Mouse (Mus musculus) intestine, embryonic 15.5 days (tissue): ENCODE measurements at regions not wholly inside any gene's neighbourhood (a gene's known extent, or its start where the extent isn't known, plus 50 kb on each side); places are given as distances from the start of the nearest gene placed in this dataset.

Experiments used
- ATAC-seq: fragments of 200-750 bp; cut with Nextera tagmentation; 2 replicates; pipeline ENCODE4 v1.8.0; 2017; ENCODE audit warnings: moderate TSS enrichment, moderate library complexity
- H3K27ac ChIP-seq: fragments of 300-500 bp; sonication (generic); 2 replicates; pipeline ENCODE4 v1.5.1; 2015; ENCODE audit warnings: mild to moderate bottlenecking, inconsistent platforms
- H3K27me3 ChIP-seq: fragments of 300-500 bp; sonication (generic); replicated peaks from 2 replicates; pipeline ENCODE4 v1.6.1; 2015; ENCODE audit warnings: inconsistent platforms
- H3K36me3 ChIP-seq: fragments of 300-500 bp; sonication (generic); 2 replicates; pipeline ENCODE4 v1.6.1; 2015; ENCODE audit warnings: inconsistent platforms
- H3K4me1 ChIP-seq: fragments of 300-500 bp; sonication (generic); replicated peaks from 2 replicates; pipeline ENCODE4 v1.6.1; 2015; ENCODE audit warnings: inconsistent platforms
- H3K4me2 ChIP-seq: fragments of 300-500 bp; sonication (generic); replicated peaks from 2 replicates; pipeline ENCODE4 v1.6.1; 2015; ENCODE audit warnings: mild to moderate bottlenecking, inconsistent platforms
- H3K4me3 ChIP-seq: fragments of 300-500 bp; sonication (generic); replicated peaks from 2 replicates; pipeline ENCODE4 v1.5.1; 2015; ENCODE audit warnings: inconsistent platforms
- H3K9ac ChIP-seq: fragments of 300-500 bp; sonication (generic); 2 replicates; pipeline ENCODE4 v1.6.1; 2015; ENCODE audit warnings: inconsistent platforms
- H3K9me3 ChIP-seq: fragments of 300-500 bp; sonication (generic); 2 replicates; pipeline ENCODE4 v1.6.1; 2016; ENCODE audit warnings: inconsistent platforms
- WGBS: fragments of 180-500 bp; shearing (Covaris S2); methylation state at CpG from one replicate; pipeline ENCODE4 v1.1.7; 2015; 5-methylcytosine and 5-hydroxymethylcytosine counted together

- no peak overlapping the region for H3K9ac ChIP-seq
- no peak overlapping the region for H3K4me2 ChIP-seq
- no peaks in the 10 kb centered on the region for H3K36me3 ChIP-seq
- H3K4me1 ChIP-seq, result no peaks in the 10 kb centered on the region
- H3K9me3 ChIP-seq, result no peaks in the 10 kb centered on the region
- no peak overlapping the region for H3K27ac ChIP-seq
- no peak overlapping the region for H3K4me3 ChIP-seq
- H3K27me3 ChIP-seq, result no peaks in the 10 kb centered on the region
- ATAC-seq, result no peak
These were observed 404.3 kb downstream of the Cetn3 start for GRCm38 (mm10) chr13:82187196-82187595.

- Histone ChIP-seq H3K4me1 (no peaks in the 10 kb centered on the region), H3K4me3 (no peak overlapping the region), H3K36me3 (no peaks in the 10 kb centered on the region), H3K9me3 (no peaks in the 10 kb centered on the region), H3K27me3 (no peaks in the 10 kb centered on the region), H3K9ac (no peak overlapping the region), H3K27ac (no peak overlapping the region), H3K4me2 (no peak overlapping the region)
- ATAC-seq, result no peak
- 95% methylated on average over 1 of the region's 1 CpGs for WGBS
These were observed 417.9 kb downstream of the Cetn3 start for GRCm38 (mm10) chr13:82200739-82201138.

- H3K27me3 ChIP-seq, result no peaks in the 10 kb centered on the region
- no peak overlapping the region for H3K4me3 ChIP-seq
- H3K27ac ChIP-seq, result no peak overlapping the region
- no peak overlapping the region for H3K4me2 ChIP-seq
- no peak for ATAC-seq
- no peaks in the 10 kb centered on the region for H3K9me3 ChIP-seq
- no peaks in the 10 kb centered on the region for H3K36me3 ChIP-seq
- no peak overlapping the region for H3K9ac ChIP-seq
- H3K4me1 ChIP-seq, result no peaks in the 10 kb centered on the region
These were observed 442.6 kb downstream of the Cetn3 start for GRCm38 (mm10) chr13:82225430-82225829.

- Histone ChIP-seq H3K4me1 (no peaks in the 10 kb centered on the region), H3K36me3 (no peaks in the 10 kb centered on the region), H3K9me3 (no peaks in the 10 kb centered on the region), H3K4me2 (no peak overlapping the region), H3K4me3 (no peak overlapping the region), H3K9ac (no peak overlapping the region), H3K27me3 (no peaks in the 10 kb centered on the region), H3K27ac (no peak overlapping the region)
- no peak for ATAC-seq
- WGBS, result 74% methylated on average over 2 of the region's 2 CpGs
These were observed 451.0 kb downstream of the Cetn3 start for GRCm38 (mm10) chr13:82233901-82234300.

- H3K36me3 ChIP-seq, result no peaks in the 10 kb centered on the region
- H3K4me1 ChIP-seq, result no peaks in the 10 kb centered on the region
- no peak overlapping the region for H3K4me2 ChIP-seq
- H3K9ac ChIP-seq, result no peak overlapping the region
- H3K27ac ChIP-seq, result no peak overlapping the region
- no peak overlapping the region for H3K4me3 ChIP-seq
- no peak for ATAC-seq
- WGBS, result 96% methylated on average over 1 of the region's 1 CpGs
- no peaks in the 10 kb centered on the region for H3K9me3 ChIP-seq
- H3K27me3 ChIP-seq, result no peaks in the 10 kb centered on the region
These were observed 463.4 kb downstream of the Cetn3 start for GRCm38 (mm10) chr13:82246231-82246630.

GRCm38 (mm10) chr13:82250361-82250760, 467.5 kb downstream of the Cetn3 start:
- Histone ChIP-seq H3K4me2 (no peak overlapping the region), H3K36me3 (no peaks in the 10 kb centered on the region)

GRCm38 (mm10) chr13:82258491-82258935, 475.6 kb downstream of the Cetn3 start:
- H3K4me1 ChIP-seq, result no peaks in the 10 kb centered on the region
- H3K9ac ChIP-seq, result no peak overlapping the region
- H3K4me3 ChIP-seq, result no peak overlapping the region
- H3K4me2 ChIP-seq, result no peak overlapping the region
- no peaks in the 10 kb centered on the region for H3K9me3 ChIP-seq
- H3K36me3 ChIP-seq, result no peaks in the 10 kb centered on the region
- no peak for ATAC-seq
- H3K27ac ChIP-seq, result no peak overlapping the region
- 57% methylated on average over 1 of the region's 1 CpGs for WGBS
- H3K27me3 ChIP-seq, result no peaks in the 10 kb centered on the region

More at GRCm38 (mm10) chr13:82250361-82250760, 467.5 kb downstream of the Cetn3 start:
- Histone ChIP-seq H3K4me3 (no peak overlapping the region), H3K9me3 (no peaks in the 10 kb centered on the region), H3K27me3 (no peaks in the 10 kb centered on the region), H3K27ac (no peak overlapping the region), H3K4me1 (no peaks in the 10 kb centered on the region), H3K9ac (no peak overlapping the region)
- 89% methylated on average over 6 of the region's 6 CpGs for WGBS
- no peak for ATAC-seq

GRCm38 (mm10) chr13:82264236-82264635, 481.4 kb downstream of the Cetn3 start:
- H3K27me3 ChIP-seq, result no peaks in the 10 kb centered on the region
- H3K4me3 ChIP-seq, result no peak overlapping the region
- H3K9ac ChIP-seq, result no peak overlapping the region
- H3K4me2 ChIP-seq, result no peak overlapping the region
- no peaks in the 10 kb centered on the region for H3K4me1 ChIP-seq
- 85% methylated on average over 2 of the region's 2 CpGs for WGBS
- no peaks in the 10 kb centered on the region for H3K36me3 ChIP-seq
- no peaks in the 10 kb centered on the region for H3K9me3 ChIP-seq
- no peak overlapping the region for H3K27ac ChIP-seq
- no peak for ATAC-seq

- Histone ChIP-seq H3K4me1 (no peaks in the 10 kb centered on the region), H3K4me2 (no peak overlapping the region), H3K4me3 (no peak overlapping the region), H3K27ac (no peak overlapping the region), H3K36me3 (no peaks in the 10 kb centered on the region), H3K9ac (no peak overlapping the region), H3K9me3 (no peaks in the 10 kb centered on the region), H3K27me3 (no peaks in the 10 kb centered on the region)
- ATAC-seq, result no peak
- WGBS, result 70% methylated on average over 3 of the region's 3 CpGs
These were observed 482.3 kb downstream of the Cetn3 start for GRCm38 (mm10) chr13:82265170-82265569.

GRCm38 (mm10) chr13:82265736-82266135, 482.9 kb downstream of the Cetn3 start:
- no peak for ATAC-seq
- no peaks in the 10 kb centered on the region for H3K4me1 ChIP-seq
- H3K27ac ChIP-seq, result no peak overlapping the region
- H3K4me2 ChIP-seq, result no peak overlapping the region
- H3K4me3 ChIP-seq, result no peak overlapping the region
- H3K36me3 ChIP-seq, result no peaks in the 10 kb centered on the region
- WGBS, result 75% methylated on average over 2 of the region's 2 CpGs
- H3K27me3 ChIP-seq, result no peaks in the 10 kb centered on the region
- no peak overlapping the region for H3K9ac ChIP-seq
- no peaks in the 10 kb centered on the region for H3K9me3 ChIP-seq

- H3K9ac ChIP-seq, result no peak overlapping the region
- ATAC-seq, result peak; percentile 51; the same call in 1 of the 2 replicates
- no peak overlapping the region for H3K4me3 ChIP-seq
These were observed 491.9 kb downstream of the Cetn3 start for GRCm38 (mm10) chr13:82274733-82275132.

GRCm38 (mm10) chr13:82276001-82276400, 493.1 kb downstream of the Cetn3 start:
- Histone ChIP-seq H3K4me3 (no peak overlapping the region), H3K4me2 (no peak overlapping the region), H3K36me3 (no peaks in the 10 kb centered on the region), H3K9ac (no peak overlapping the region), H3K9me3 (no peaks in the 10 kb centered on the region), H3K4me1 (no peaks in the 10 kb centered on the region), H3K27me3 (no peaks in the 10 kb centered on the region), H3K27ac (no peak overlapping the region)
- no peak for ATAC-seq
- 89% methylated on average over 3 of the region's 3 CpGs for WGBS

More at GRCm38 (mm10) chr13:82274733-82275132, 491.9 kb downstream of the Cetn3 start:
- H3K36me3 ChIP-seq, result no peaks in the 10 kb centered on the region
- H3K27me3 ChIP-seq, result no peaks in the 10 kb centered on the region
- WGBS, result 56% methylated on average over 3 of the region's 3 CpGs
- no peaks in the 10 kb centered on the region for H3K4me1 ChIP-seq
- no peaks in the 10 kb centered on the region for H3K9me3 ChIP-seq
- no peak overlapping the region for H3K27ac ChIP-seq
- H3K4me2 ChIP-seq, result no peak overlapping the region

GRCm38 (mm10) chr13:82280744-82281143, 497.9 kb downstream of the Cetn3 start:
- ATAC-seq, result no peak
- no peak overlapping the region for H3K9ac ChIP-seq
- H3K4me2 ChIP-seq, result no peak overlapping the region
- no peaks in the 10 kb centered on the region for H3K9me3 ChIP-seq
- H3K27me3 ChIP-seq, result no peaks in the 10 kb centered on the region
- 64% methylated on average over 4 of the region's 4 CpGs for WGBS
- H3K4me1 ChIP-seq, result no peaks in the 10 kb centered on the region
- H3K4me3 ChIP-seq, result no peak overlapping the region
- no peaks in the 10 kb centered on the region for H3K36me3 ChIP-seq
- no peak overlapping the region for H3K27ac ChIP-seq
